10 mouse cellular contexts compared by ENCODE assay signal in genomic region chr2:85088716-85089646, GRCm38 (mm10). TPM values are rescaled to one million over a fixed set of nuclear protein-coding genes. Genes with fewer than 3 reads are reported as not detected.
A peak's percentile ranks its signal among the peaks of the same experiment; 100 is the strongest.
DNase-seq lines count a peak whose midpoint lies in the region; ATAC-seq and TF ChIP-seq lines count a peak whose summit lies in the region.
"Had no signal": no experiment of that assay in that cellular context is flagged by ENCODE, and none has a peak within 500 bp of the region (broad histone marks: within the 10 kb centered on the region; RNA-seq: fewer than 3 reads in every experiment).

No protein-coding gene starts in this region.

- H3K27ac ChIP-seq in forebrain, embryonic 11.5 days (ENCODE audit: low read depth, low read length): no peak overlapping the region
- no peak overlapping the region for H3K27ac ChIP-seq in forebrain, embryonic 10.5 days
- no peak overlapping the region for H3K27ac ChIP-seq in heart, postnatal 0 days (ENCODE audit: low read depth)

- no peaks in the 10 kb centered on the region for H3K27me3 ChIP-seq in forebrain, embryonic 11.5 days (ENCODE audit: control insufficient read depth, insufficient read depth, low read length)
- H3K27me3 ChIP-seq in forebrain, embryonic 10.5 days (ENCODE audit: poor library complexity, severe bottlenecking): no peaks in the 10 kb centered on the region
- H3K27me3 ChIP-seq in heart, postnatal 0 days (ENCODE audit: control insufficient read depth, insufficient read depth, low read length): no peaks in the 10 kb centered on the region

- no peak for TF ChIP-seq EP300 in heart, postnatal 0 days (IDR thresholded peaks at IDR 0.05; ENCODE audit: low read depth)

- no peaks in the 10 kb centered on the region for H3K4me1 ChIP-seq in forebrain, embryonic 11.5 days (replicated peaks; ENCODE audit: control insufficient read depth, insufficient read depth, low read length)
- peaks cover 10% of the 10 kb centered on the region for H3K4me1 ChIP-seq in forebrain, embryonic 10.5 days
- H3K4me1 ChIP-seq in heart, postnatal 0 days (ENCODE audit: control insufficient read depth, insufficient read depth): peaks cover 8% of the 10 kb centered on the region

- TF ChIP-seq CTCF in heart, postnatal 0 days (IDR thresholded peaks at IDR 0.05; ENCODE audit: low read depth): no peak

- H3K9me3 ChIP-seq in forebrain, embryonic 11.5 days (ENCODE audit: control insufficient read depth, low read length): no peaks in the 10 kb centered on the region
- H3K9me3 ChIP-seq in forebrain, embryonic 10.5 days: no peaks in the 10 kb centered on the region
- no peaks in the 10 kb centered on the region for H3K9me3 ChIP-seq in heart, postnatal 0 days (replicated peaks; ENCODE audit: control insufficient read depth, low read length)

- 52% methylated on average over 11 of the region's 11 CpGs for WGBS in forebrain, embryonic 11.5 days
- 57% methylated on average over 11 of the region's 11 CpGs for WGBS in forebrain, embryonic 10.5 days
- 45% methylated on average over 11 of the region's 11 CpGs for WGBS in heart, postnatal 0 days

- no peaks in the 10 kb centered on the region for H3K36me3 ChIP-seq in forebrain, embryonic 11.5 days (ENCODE audit: control insufficient read depth, insufficient read depth, low read length)
- no peaks in the 10 kb centered on the region for H3K36me3 ChIP-seq in forebrain, embryonic 10.5 days (replicated peaks)
- H3K36me3 ChIP-seq in heart, postnatal 0 days (replicated peaks; ENCODE audit: control insufficient read depth, insufficient read depth, low read length): no peaks in the 10 kb centered on the region

- H3K4me3 ChIP-seq in forebrain, embryonic 11.5 days (ENCODE audit: low read depth, low read length): no peak overlapping the region
- H3K4me3 ChIP-seq in forebrain, embryonic 10.5 days: no peak overlapping the region
- no peak overlapping the region for H3K4me3 ChIP-seq in heart, postnatal 0 days (ENCODE audit: low read depth, low read length)

- DNase-seq in forebrain, embryonic 11.5 days (ENCODE audit: low spot score): no peak
- DNase-seq in forebrain, embryonic 10.5 days (ENCODE audit: extremely low spot score, low spot score): no peak
- DNase-seq in R1 (ENCODE audit: low read depth, low spot score): peak; percentile 29
- DNase-seq in heart, postnatal 0 days (ENCODE audit: low spot score): peak; percentile 39
- DNase-seq in lung, postnatal 10 days: peak; percentile 84
- DNase-seq in cerebellum, adult 9-10 months: no peak
- no peak for DNase-seq in right cerebral cortex, postnatal 14 days
- no peak for DNase-seq in thymus, postnatal 36 days
- DNase-seq: cerebellum, adult 2 months had no signal

- H3K4me2 ChIP-seq in forebrain, embryonic 11.5 days (ENCODE audit: low read depth, low read length, severe bottlenecking): no peak overlapping the region
- H3K4me2 ChIP-seq in heart, postnatal 0 days (ENCODE audit: low read depth, low read length): no peak overlapping the region

- no peak overlapping the region for H3K9ac ChIP-seq in forebrain, embryonic 11.5 days (ENCODE audit: low read length)
- no peak overlapping the region for H3K9ac ChIP-seq in heart, postnatal 0 days (replicated peaks; ENCODE audit: low read depth, low read length)

- 0 out of 2 replicates have a peak, but pooled peaks have one; percentile 33 for ATAC-seq in forebrain, embryonic 11.5 days (replicated peaks; ENCODE audit: low FRiP score)
- peak; percentile 64 for ATAC-seq in heart, postnatal 0 days (ENCODE audit: insufficient read depth, low read depth)

RNA-seq across cellular contexts. Expression of gene Tnks1bp1, which starts 41.2 kb away (rescaled TPM):
- 10.0 and 10.2 TPM in 2 replicates for polyA plus RNA-seq in forebrain, embryonic 11.5 days (2014; fragmentation: Nextera tagmentation; extraction: Ambion mirVana)
- 26.6 and 36.1 TPM in 2 replicates for polyA plus RNA-seq in forebrain, embryonic 10.5 days (2016; fragmentation: Nextera tagmentation; extraction: Ambion mirVana)
- 40.5 and 69.5 TPM in 2 replicates for total RNA-seq in heart, postnatal 0 days (2014; rRNA removed; ENCODE audit: low replicate concordance)
- 15.4 and 17.7 TPM in 2 replicates for polyA plus RNA-seq in heart, postnatal 0 days (2015; fragmentation: Nextera tagmentation; extraction: Ambion mirVana)

RNA-seq across cellular contexts. Expression of gene Aplnr, which starts 47.0 kb away (rescaled TPM):
- polyA plus RNA-seq in forebrain, embryonic 11.5 days (2014; fragmentation: Nextera tagmentation; extraction: Ambion mirVana): 30.0 and 34.1 TPM in 2 replicates
- 37.6 and 38.8 TPM in 2 replicates for polyA plus RNA-seq in forebrain, embryonic 10.5 days (2016; fragmentation: Nextera tagmentation; extraction: Ambion mirVana)
- total RNA-seq in heart, postnatal 0 days (2014; rRNA removed; ENCODE audit: low replicate concordance): 39.5 and 47.7 TPM in 2 replicates
- 54.0 and 59.0 TPM in 2 replicates for polyA plus RNA-seq in heart, postnatal 0 days (2015; fragmentation: Nextera tagmentation; extraction: Ambion mirVana)
- polyA plus RNA-seq: C2C12 had no signal

RNA-seq across cellular contexts. Expression of gene P2rx3, which starts 51.7 kb away (rescaled TPM):
- 1.6 and 1.9 TPM in 2 replicates for polyA plus RNA-seq in forebrain, embryonic 11.5 days (2014; fragmentation: Nextera tagmentation; extraction: Ambion mirVana)
- 2.7 and 3.6 TPM in 2 replicates for polyA plus RNA-seq in forebrain, embryonic 10.5 days (2016; fragmentation: Nextera tagmentation; extraction: Ambion mirVana)
- total RNA-seq in heart, postnatal 0 days (2014; rRNA removed; ENCODE audit: low replicate concordance): not detected in 2 replicates
- polyA plus RNA-seq in heart, postnatal 0 days (2015; fragmentation: Nextera tagmentation; extraction: Ambion mirVana): 0.21 and 0.23 TPM in 2 replicates

RNA-seq across cellular contexts. Expression of gene Ssrp1, which starts 51.9 kb away (rescaled TPM):
- polyA plus RNA-seq in forebrain, embryonic 11.5 days (2014; fragmentation: Nextera tagmentation; extraction: Ambion mirVana): 375 and 413 TPM in 2 replicates
- polyA plus RNA-seq in forebrain, embryonic 10.5 days (2016; fragmentation: Nextera tagmentation; extraction: Ambion mirVana): 433 and 446 TPM in 2 replicates
- total RNA-seq in heart, postnatal 0 days (2014; rRNA removed; ENCODE audit: low replicate concordance): 106 and 115 TPM in 2 replicates
- 60.3 and 63.7 TPM in 2 replicates for polyA plus RNA-seq in heart, postnatal 0 days (2015; fragmentation: Nextera tagmentation; extraction: Ambion mirVana)

Comparison
In these comparisons a context has a peak if more than half of its experiments do, and no peak if none do; other contexts are left out.
1. DNase-seq: peak in R1 (single experiment), heart, postnatal 0 days (single experiment) and lung, postnatal 10 days (single experiment); none in forebrain, embryonic 11.5 days (single experiment), forebrain, embryonic 10.5 days (single experiment), cerebellum, adult 9-10 months (single experiment), right cerebral cortex, postnatal 14 days (single experiment) and thymus, postnatal 36 days (0 of 2).